Mouse (Mus musculus) layer of hippocampus, postnatal 36 days (tissue): Measurements from ENCODE around the gene Rgs9. TPM values are rescaled to one million over a fixed set of nuclear protein-coding genes. Genes with fewer than 3 reads are reported as not detected.
"Not testable (repeated sequence)": the region's sequence is repeated elsewhere in the genome, so short reads cannot be mapped to it uniquely, and the experiment has no call there.

Experiments
- DNase-seq, 2 experiments: peaks; one replicate each; pipeline ENCODE4 v3.0.0; 2022
- total RNA-seq, 2 experiments: library from RNA; stranded (reverse); gene quantifications; 2 replicates each; pipeline ENCODE4 v1.2.3; 2021

The Rgs9 gene
- 10 to 100 TPM; 12.8 to 15.0 TPM for total RNA-seq

- peak; percentile 85 to 89 for DNase-seq
Observed at GRCm38 (mm10) chr11:109297710-109298375, at the start of gene Rgs9. TSS of gene Rgs9 (minus strand) at chr11:109298129.

GRCm38 (mm10) chr11:109347242-109347959 lies 49.5 kb upstream of the Rgs9 start:
- DNase-seq, result peak; percentile 66 to 77

GRCm38 (mm10) chr11:109343991-109344599 lies 46.2 kb upstream of the Rgs9 start:
- no peak for DNase-seq

GRCm38 (mm10) chr11:109343558-109343957 lies 45.6 kb upstream of the Rgs9 start:
- no peak for DNase-seq

- DNase-seq, result not testable (repeated sequence)
Observed at GRCm38 (mm10) chr11:109342666-109343065, 44.7 kb upstream of the Rgs9 start.

- DNase-seq, result no peak
Observed at GRCm38 (mm10) chr11:109340541-109340940, 42.6 kb upstream of the Rgs9 start.

- no peak for DNase-seq
Observed at GRCm38 (mm10) chr11:109339155-109339938, 41.4 kb upstream of the Rgs9 start.

- DNase-seq, result no peak
Observed at GRCm38 (mm10) chr11:109335890-109336289, 38.0 kb upstream of the Rgs9 start.

GRCm38 (mm10) chr11:109334773-109335172 lies 36.8 kb upstream of the Rgs9 start:
- no peak for DNase-seq

GRCm38 (mm10) chr11:109332722-109333121 lies 34.8 kb upstream of the Rgs9 start:
- DNase-seq, result no peak

GRCm38 (mm10) chr11:109331424-109331824 lies 33.5 kb upstream of the Rgs9 start:
- peak; percentile 82 to 88 for DNase-seq

- no peak for DNase-seq
Observed at GRCm38 (mm10) chr11:109330706-109331393, 32.9 kb upstream of the Rgs9 start.

GRCm38 (mm10) chr11:109329331-109329730 lies 31.4 kb upstream of the Rgs9 start:
- DNase-seq, result no peak

- DNase-seq, result no peak
Observed at GRCm38 (mm10) chr11:109327952-109328351, 30.0 kb upstream of the Rgs9 start.

- DNase-seq, result no peak
Observed at GRCm38 (mm10) chr11:109327381-109327780, 29.5 kb upstream of the Rgs9 start.

- no peak for DNase-seq
Observed at GRCm38 (mm10) chr11:109326270-109326669, 28.3 kb upstream of the Rgs9 start.

- peak; percentile 80 to 81 for DNase-seq
Observed at GRCm38 (mm10) chr11:109320361-109320933, 22.5 kb upstream of the Rgs9 start.

GRCm38 (mm10) chr11:109319946-109320345 lies 22.0 kb upstream of the Rgs9 start:
- peak in 1 of 2 experiments; percentile 4 for DNase-seq

GRCm38 (mm10) chr11:109319471-109319870 lies 21.5 kb upstream of the Rgs9 start:
- no peak for DNase-seq

- DNase-seq, result peak; percentile 32 to 45
Observed at GRCm38 (mm10) chr11:109316921-109317320, 19.0 kb upstream of the Rgs9 start.

GRCm38 (mm10) chr11:109311885-109312605 lies 14.1 kb upstream of the Rgs9 start:
- DNase-seq, result peak; percentile 76
